Mouse (Mus musculus): Measurements from ENCODE around the gene Uts2b. TPM values are rescaled to one million over a fixed set of nuclear protein-coding genes. Genes with fewer than 3 reads are reported as not detected.

Gene Uts2b
- polyA plus RNA-seq, 1 experiment from 2014 or later: 4.7 TPM

DNA sequence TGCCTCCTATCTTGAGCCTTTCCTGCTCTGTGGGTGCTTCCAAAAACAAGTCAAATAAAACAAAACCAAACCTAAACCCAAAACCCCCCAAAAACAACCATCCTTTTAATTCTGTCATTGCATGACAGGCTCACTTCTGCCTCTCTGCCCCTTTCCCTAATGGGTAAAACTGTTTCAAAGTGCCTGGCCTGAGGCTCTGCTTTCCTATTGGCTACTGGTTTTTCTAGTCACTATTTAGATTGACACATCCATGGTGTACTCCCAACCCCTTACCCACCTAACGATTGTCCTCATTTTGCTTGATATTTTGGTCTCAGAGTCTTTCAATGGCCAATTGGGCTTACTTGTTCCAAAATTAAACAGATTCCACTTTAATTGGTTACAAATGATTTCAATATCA, 15.6 kb upstream of the Uts2b start:
- Histone ChIP-seq H3K9me3 (replicated peaks; ENCODE audit: control insufficient read depth, low read length) (no peaks in the 10 kb centered on the region), H3K4me2 (no peak overlapping the region), H3K27ac (ENCODE audit: low read depth, low read length) (no peak overlapping the region), H3K9ac (ENCODE audit: low read depth, low read length) (no peak overlapping the region), H3K4me1 (ENCODE audit: control insufficient read depth, insufficient read depth, low read length) (peaks cover 15% of the 10 kb centered on the region), H3K36me3 (ENCODE audit: control insufficient read depth, insufficient read depth, low read length) (no peaks in the 10 kb centered on the region), H3K27me3 (ENCODE audit: control insufficient read depth, insufficient read depth, low read length) (no peaks in the 10 kb centered on the region), H3K4me3 (ENCODE audit: low read depth, low read length) (no peak overlapping the region)
- no peak for ATAC-seq (replicated peaks; ENCODE audit: insufficient number of reproducible peaks, low FRiP score, low TSS enrichment)
- 79% methylated on average over 1 of the region's 1 CpGs for WGBS (ENCODE audit: insufficient replicate concordance)

DNA sequence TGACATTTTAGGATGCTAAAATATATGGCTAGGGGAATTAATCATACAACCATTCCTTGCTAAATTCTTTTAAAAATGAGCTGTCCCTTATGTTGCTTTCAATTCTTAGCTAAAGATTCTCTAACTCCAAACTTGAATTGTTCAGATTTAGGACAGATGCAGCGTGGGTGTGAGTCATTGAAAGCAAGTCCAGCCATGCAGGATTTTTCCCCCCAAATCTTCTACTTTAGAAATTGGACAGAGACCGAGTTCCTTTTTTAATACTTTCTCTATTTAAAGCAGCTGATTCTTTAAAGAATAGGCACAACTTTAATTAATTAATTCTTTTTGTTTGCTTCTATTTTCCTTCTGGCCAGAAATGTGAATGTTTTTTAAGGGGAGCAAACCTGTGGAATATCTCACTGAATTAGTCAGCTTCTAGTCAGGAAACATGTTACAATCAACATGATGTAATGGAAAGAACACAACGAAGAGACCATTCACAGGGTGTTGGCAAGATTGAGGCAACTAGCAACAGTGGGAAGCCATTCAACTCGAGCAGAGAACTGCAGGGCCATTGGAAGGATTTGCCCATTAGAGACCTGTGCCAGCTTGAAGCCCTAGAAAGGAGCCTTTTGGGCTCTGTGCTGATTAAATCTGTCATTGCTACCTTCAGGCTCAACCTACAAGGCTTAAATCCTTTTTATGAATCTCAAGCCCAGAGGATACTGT, 15.0 kb upstream of the Uts2b start:
- no peak overlapping the region for H3K4me3 ChIP-seq (ENCODE audit: low read depth, low read length)
- WGBS (ENCODE audit: insufficient replicate concordance): 60% methylated on average over 4 of the region's 4 CpGs
- no peaks in the 10 kb centered on the region for H3K9me3 ChIP-seq (replicated peaks; ENCODE audit: control insufficient read depth, low read length)
- no peak overlapping the region for H3K9ac ChIP-seq (ENCODE audit: low read depth, low read length)
- H3K36me3 ChIP-seq (ENCODE audit: control insufficient read depth, insufficient read depth, low read length): no peaks in the 10 kb centered on the region
- ATAC-seq (replicated peaks; ENCODE audit: insufficient number of reproducible peaks, low FRiP score, low TSS enrichment): no peak
- H3K27me3 ChIP-seq (ENCODE audit: control insufficient read depth, insufficient read depth, low read length): no peaks in the 10 kb centered on the region
- peaks cover 11% of the 10 kb centered on the region; the same call in 1 of the 2 replicates for H3K4me1 ChIP-seq (ENCODE audit: control insufficient read depth, insufficient read depth, low read length)
- H3K4me2 ChIP-seq: no peak overlapping the region
- H3K27ac ChIP-seq (ENCODE audit: low read depth, low read length): no peak overlapping the region

DNA sequence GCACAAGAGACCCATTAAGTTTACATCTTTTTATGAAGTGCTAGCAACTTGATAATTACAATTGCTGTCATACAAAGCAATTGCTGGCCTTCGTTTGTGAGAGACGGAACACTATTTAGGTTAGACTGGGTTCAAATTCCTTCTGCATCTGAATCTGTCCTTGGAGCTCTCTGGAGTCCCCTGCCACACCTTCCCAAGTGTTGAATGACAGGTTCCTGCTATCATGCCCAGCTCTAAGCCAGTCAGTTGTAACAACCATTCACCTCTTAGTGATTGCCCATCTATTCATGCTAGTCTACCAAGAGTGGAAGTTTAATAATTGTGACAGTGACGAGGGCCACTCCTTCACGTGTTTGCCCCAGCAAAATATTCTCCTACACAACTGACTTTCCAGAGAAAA, 12.2 kb upstream of the Uts2b start:
- no peak overlapping the region for H3K4me3 ChIP-seq (ENCODE audit: low read depth, low read length)
- no peak for ATAC-seq (replicated peaks; ENCODE audit: insufficient number of reproducible peaks, low FRiP score, low TSS enrichment)
- no peaks in the 10 kb centered on the region for H3K9me3 ChIP-seq (replicated peaks; ENCODE audit: control insufficient read depth, low read length)
- no peaks in the 10 kb centered on the region for H3K27me3 ChIP-seq (ENCODE audit: control insufficient read depth, insufficient read depth, low read length)
- H3K4me2 ChIP-seq: no peak overlapping the region
- no peaks in the 10 kb centered on the region for H3K36me3 ChIP-seq (ENCODE audit: control insufficient read depth, insufficient read depth, low read length)
- H3K27ac ChIP-seq (ENCODE audit: low read depth, low read length): no peak overlapping the region
- no peaks in the 10 kb centered on the region for H3K4me1 ChIP-seq (ENCODE audit: control insufficient read depth, insufficient read depth, low read length)
- WGBS (ENCODE audit: insufficient replicate concordance): 68% methylated on average over 4 of the region's 4 CpGs
- no peak overlapping the region for H3K9ac ChIP-seq (ENCODE audit: low read depth, low read length)

DNA sequence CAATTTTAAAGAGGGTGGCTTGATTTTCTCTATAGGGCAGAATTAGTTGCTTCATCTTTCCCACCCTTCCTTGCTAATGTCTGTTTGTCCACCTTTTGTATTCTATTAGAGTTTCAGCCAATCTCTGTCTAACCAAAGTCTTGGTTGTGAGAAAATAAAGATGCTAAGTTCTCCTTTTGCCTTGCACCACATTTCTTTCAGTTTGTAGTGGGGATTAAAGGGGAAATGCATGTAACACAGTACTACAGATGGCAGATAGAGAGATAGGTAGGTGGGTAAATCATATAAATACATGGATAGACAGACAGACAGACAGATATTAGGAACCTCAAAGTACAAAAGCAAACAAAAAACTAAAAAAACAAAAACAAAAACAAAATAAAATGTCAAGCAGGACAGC, 6.5 kb upstream of the Uts2b start:
- Histone ChIP-seq H3K36me3 (ENCODE audit: control insufficient read depth, insufficient read depth, low read length) (no peaks in the 10 kb centered on the region), H3K27ac (ENCODE audit: low read depth, low read length) (no peak overlapping the region), H3K4me3 (ENCODE audit: low read depth, low read length) (no peak overlapping the region), H3K4me2 (no peak overlapping the region), H3K4me1 (ENCODE audit: control insufficient read depth, insufficient read depth, low read length) (no peaks in the 10 kb centered on the region), H3K27me3 (ENCODE audit: control insufficient read depth, insufficient read depth, low read length) (no peaks in the 10 kb centered on the region), H3K9ac (ENCODE audit: low read depth, low read length) (no peak overlapping the region), H3K9me3 (replicated peaks; ENCODE audit: control insufficient read depth, low read length) (no peaks in the 10 kb centered on the region)
- ATAC-seq (replicated peaks; ENCODE audit: insufficient number of reproducible peaks, low FRiP score, low TSS enrichment): no peak

DNA sequence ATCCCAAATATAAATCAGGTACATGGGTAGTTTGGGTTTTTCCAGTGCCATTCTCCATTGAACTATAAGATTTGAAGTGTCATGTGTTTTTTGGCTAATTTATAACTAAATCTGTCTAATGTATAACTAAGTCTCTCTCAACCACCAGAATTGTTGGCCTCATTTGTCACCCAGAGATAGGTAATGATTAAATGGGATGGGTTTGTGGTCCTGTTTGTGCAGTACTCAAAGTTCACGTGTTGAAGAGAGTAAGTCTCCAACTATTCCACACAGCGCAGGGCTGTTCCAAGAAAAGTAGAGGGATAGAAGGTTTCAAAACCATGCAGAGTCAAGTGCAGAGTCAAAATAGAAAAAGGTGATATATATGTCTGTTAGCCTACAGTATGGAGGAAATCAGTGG, 5.3 kb upstream of the Uts2b start:
- Histone ChIP-seq H3K27me3 (ENCODE audit: control insufficient read depth, insufficient read depth, low read length) (no peaks in the 10 kb centered on the region), H3K27ac (ENCODE audit: low read depth, low read length) (no peak overlapping the region), H3K9me3 (replicated peaks; ENCODE audit: control insufficient read depth, low read length) (no peaks in the 10 kb centered on the region), H3K4me1 (ENCODE audit: control insufficient read depth, insufficient read depth, low read length) (no peaks in the 10 kb centered on the region), H3K4me2 (no peak overlapping the region), H3K4me3 (ENCODE audit: low read depth, low read length) (no peak overlapping the region), H3K9ac (ENCODE audit: low read depth, low read length) (no peak overlapping the region), H3K36me3 (ENCODE audit: control insufficient read depth, insufficient read depth, low read length) (no peaks in the 10 kb centered on the region)
- ATAC-seq (replicated peaks; ENCODE audit: insufficient number of reproducible peaks, low FRiP score, low TSS enrichment): no peak
- 89% methylated on average over 2 of the region's 2 CpGs for WGBS (ENCODE audit: insufficient replicate concordance)

DNA sequence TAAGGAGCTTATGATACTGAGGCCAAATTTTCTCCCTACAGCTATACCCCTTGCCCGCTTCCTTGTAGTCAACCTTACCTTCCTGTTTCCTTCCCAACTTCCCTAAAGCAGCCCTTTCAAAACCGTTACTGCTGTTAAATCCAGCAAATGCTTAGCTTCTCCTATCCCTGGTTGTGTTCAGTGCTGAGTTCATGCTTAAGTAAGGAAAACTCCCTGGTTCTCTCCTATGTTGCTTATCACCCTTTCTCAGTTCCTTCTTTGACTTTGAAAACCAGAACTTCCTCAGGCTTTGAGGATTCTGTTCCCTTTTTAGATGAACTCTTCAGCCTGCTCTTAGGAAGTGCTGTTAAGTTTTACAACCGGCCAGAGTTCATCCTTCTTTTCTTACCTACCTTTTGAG, 4.1 kb upstream of the Uts2b start:
- no peak overlapping the region for H3K4me3 ChIP-seq (ENCODE audit: low read depth, low read length)
- no peak for ATAC-seq (replicated peaks; ENCODE audit: insufficient number of reproducible peaks, low FRiP score, low TSS enrichment)
- H3K27ac ChIP-seq (ENCODE audit: low read depth, low read length): no peak overlapping the region
- H3K4me1 ChIP-seq (ENCODE audit: control insufficient read depth, insufficient read depth, low read length): no peaks in the 10 kb centered on the region
- no peak overlapping the region for H3K9ac ChIP-seq (ENCODE audit: low read depth, low read length)
- H3K4me2 ChIP-seq: no peak overlapping the region
- no peaks in the 10 kb centered on the region for H3K9me3 ChIP-seq (replicated peaks; ENCODE audit: control insufficient read depth, low read length)
- H3K27me3 ChIP-seq (ENCODE audit: control insufficient read depth, insufficient read depth, low read length): no peaks in the 10 kb centered on the region
- no peaks in the 10 kb centered on the region for H3K36me3 ChIP-seq (ENCODE audit: control insufficient read depth, insufficient read depth, low read length)
- WGBS (ENCODE audit: insufficient replicate concordance): 60% methylated on average over 3 of the region's 3 CpGs

DNA sequence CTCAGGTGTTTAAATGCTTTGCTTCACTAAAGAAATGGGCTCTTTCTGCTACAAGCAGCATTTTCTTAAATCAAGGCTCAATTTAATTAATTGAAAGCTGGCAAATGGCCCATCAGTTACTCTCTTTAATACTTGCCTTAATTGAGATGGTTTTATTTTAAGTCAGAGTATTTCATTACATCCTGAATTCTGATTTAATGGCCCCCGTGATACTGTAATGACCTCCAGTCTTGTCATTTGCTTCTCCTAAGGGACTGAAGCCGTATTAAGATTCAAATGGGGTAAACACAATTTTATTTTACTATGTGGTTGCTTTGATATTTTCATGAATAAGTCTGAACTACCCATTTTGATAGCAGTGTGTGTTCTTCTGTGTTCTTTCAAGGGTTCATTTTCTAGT, 661 bp upstream of the Uts2b start:
- H3K27ac ChIP-seq (ENCODE audit: low read depth, low read length): no peak overlapping the region
- no peak overlapping the region for H3K4me3 ChIP-seq (ENCODE audit: low read depth, low read length)
- H3K36me3 ChIP-seq (ENCODE audit: control insufficient read depth, insufficient read depth, low read length): no peaks in the 10 kb centered on the region
- no peak for ATAC-seq (replicated peaks; ENCODE audit: insufficient number of reproducible peaks, low FRiP score, low TSS enrichment)
- H3K27me3 ChIP-seq (ENCODE audit: control insufficient read depth, insufficient read depth, low read length): no peaks in the 10 kb centered on the region
- no peak overlapping the region for H3K9ac ChIP-seq (ENCODE audit: low read depth, low read length)
- WGBS (ENCODE audit: insufficient replicate concordance): 85% methylated on average over 2 of the region's 2 CpGs
- H3K9me3 ChIP-seq (replicated peaks; ENCODE audit: control insufficient read depth, low read length): no peaks in the 10 kb centered on the region
- H3K4me1 ChIP-seq (ENCODE audit: control insufficient read depth, insufficient read depth, low read length): no peaks in the 10 kb centered on the region
- H3K4me2 ChIP-seq: no peak overlapping the region

DNA sequence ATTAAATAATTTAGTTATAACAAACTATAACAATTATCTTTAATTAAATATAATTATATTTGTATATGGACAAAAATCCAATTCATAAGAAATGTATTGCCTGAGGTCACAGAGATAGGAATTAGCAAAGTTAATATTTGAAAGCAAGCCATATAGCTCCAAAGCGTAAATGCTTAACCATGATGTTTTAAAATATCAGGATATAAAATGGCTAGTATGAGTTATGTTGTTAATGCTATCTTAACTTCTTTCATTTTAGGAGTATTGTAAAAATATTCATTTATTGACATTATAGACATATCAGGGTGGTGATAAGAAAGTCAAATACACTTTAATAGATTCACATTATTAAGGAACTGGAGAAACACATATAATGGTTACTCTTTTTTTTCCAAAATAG, 10.0 kb downstream of the Uts2b start:
- no peak overlapping the region for H3K9ac ChIP-seq (ENCODE audit: low read depth, low read length)
- WGBS (ENCODE audit: insufficient replicate concordance): 91% methylated on average over 1 of the region's 1 CpGs
- H3K27ac ChIP-seq (ENCODE audit: low read depth, low read length): no peak overlapping the region
- H3K4me1 ChIP-seq (ENCODE audit: control insufficient read depth, insufficient read depth, low read length): no peaks in the 10 kb centered on the region
- no peaks in the 10 kb centered on the region for H3K27me3 ChIP-seq (ENCODE audit: control insufficient read depth, insufficient read depth, low read length)
- H3K36me3 ChIP-seq (ENCODE audit: control insufficient read depth, insufficient read depth, low read length): no peaks in the 10 kb centered on the region
- H3K4me2 ChIP-seq: no peak overlapping the region
- ATAC-seq (replicated peaks; ENCODE audit: insufficient number of reproducible peaks, low FRiP score, low TSS enrichment): no peak
- H3K9me3 ChIP-seq (replicated peaks; ENCODE audit: control insufficient read depth, low read length): no peaks in the 10 kb centered on the region
- no peak overlapping the region for H3K4me3 ChIP-seq (ENCODE audit: low read depth, low read length)

DNA sequence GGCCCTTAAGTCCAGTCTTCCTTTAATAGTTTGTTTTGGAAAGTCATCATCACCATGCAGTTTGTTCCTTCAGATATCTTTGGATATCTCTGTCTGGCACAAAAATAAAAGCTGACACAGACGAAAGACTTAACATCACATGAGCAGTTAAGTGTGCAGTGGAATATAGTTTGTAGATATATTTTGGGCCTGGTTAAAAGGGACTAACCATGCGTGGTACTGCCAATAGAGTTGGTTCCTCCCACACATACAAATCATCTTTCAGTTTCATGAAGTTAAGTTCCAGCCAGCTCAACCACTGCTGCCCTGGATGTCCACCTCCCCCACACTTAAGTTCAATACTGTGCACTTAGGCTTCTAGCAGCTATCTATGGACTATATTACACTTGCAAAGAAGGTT, 15.6 kb downstream of the Uts2b start:
- Histone ChIP-seq H3K4me2 (no peak overlapping the region), H3K9ac (ENCODE audit: low read depth, low read length) (no peak overlapping the region), H3K27me3 (ENCODE audit: control insufficient read depth, insufficient read depth, low read length) (no peaks in the 10 kb centered on the region), H3K27ac (ENCODE audit: low read depth, low read length) (no peak overlapping the region), H3K9me3 (replicated peaks; ENCODE audit: control insufficient read depth, low read length) (no peaks in the 10 kb centered on the region), H3K4me1 (ENCODE audit: control insufficient read depth, insufficient read depth, low read length) (no peaks in the 10 kb centered on the region), H3K4me3 (ENCODE audit: low read depth, low read length) (no peak overlapping the region), H3K36me3 (ENCODE audit: control insufficient read depth, insufficient read depth, low read length) (no peaks in the 10 kb centered on the region)
- WGBS (ENCODE audit: insufficient replicate concordance): 57% methylated on average over 2 of the region's 2 CpGs
- no peak for ATAC-seq (replicated peaks; ENCODE audit: insufficient number of reproducible peaks, low FRiP score, low TSS enrichment)
